Mouse (Mus musculus): ENCODE measurements around the gene Lag3. TPM values are rescaled to one million over a fixed set of nuclear protein-coding genes. Genes with fewer than 3 reads are reported as not detected.

Gene Lag3
- polyA plus RNA-seq, 1 experiment from 2014 or later = 2.3 TPM

- Histone ChIP-seq H3K36me3 (ENCODE audit: control insufficient read depth, insufficient read depth, low read length) (no peaks in the 10 kb centered on the region), H3K4me2 (ENCODE audit: low read depth, low read length, severe bottlenecking) (peak overlapping the region; percentile 97), H3K27me3 (ENCODE audit: control insufficient read depth, insufficient read depth, low read length) (no peaks in the 10 kb centered on the region; the same call in none of the 2 replicates), H3K27ac (ENCODE audit: low read depth, low read length) (no peak overlapping the region; the same call in 1 of the 2 replicates), H3K4me3 (ENCODE audit: low read depth, low read length) (peak overlapping the region; percentile 52), H3K4me1 (replicated peaks; ENCODE audit: control insufficient read depth, insufficient read depth, low read length) (peaks cover 33% of the 10 kb centered on the region), H3K9me3 (ENCODE audit: control insufficient read depth, low read length) (no peaks in the 10 kb centered on the region), H3K9ac (ENCODE audit: low read length) (peak overlapping the region; percentile 80; the same call in 1 of the 2 replicates)
- ATAC-seq (replicated peaks; ENCODE audit: low FRiP score) (no peak; the same call in 1 of the 2 replicates), DNase-seq (ENCODE audit: low spot score) (no peak)
- WGBS = 16% methylated on average over 8 of the region's 8 CpGs
Observed at GRCm38 (mm10) chr6:124862406-124863124, 48.9 kb downstream of the Lag3 start.

- Histone ChIP-seq H3K9me3 (ENCODE audit: control insufficient read depth, low read length) (no peaks in the 10 kb centered on the region), H3K36me3 (ENCODE audit: control insufficient read depth, insufficient read depth, low read length) (no peaks in the 10 kb centered on the region), H3K9ac (ENCODE audit: low read length) (no peak overlapping the region), H3K27me3 (ENCODE audit: control insufficient read depth, insufficient read depth, low read length) (no peaks in the 10 kb centered on the region; the same call in none of the 2 replicates), H3K4me2 (ENCODE audit: low read depth, low read length, severe bottlenecking) (no peak overlapping the region), H3K4me1 (replicated peaks; ENCODE audit: control insufficient read depth, insufficient read depth, low read length) (peaks cover 33% of the 10 kb centered on the region), H3K4me3 (ENCODE audit: low read depth, low read length) (no peak overlapping the region), H3K27ac (ENCODE audit: low read depth, low read length) (no peak overlapping the region)
- no peak for ATAC-seq (replicated peaks; ENCODE audit: low FRiP score)
- WGBS = 37% methylated on average over 3 of the region's 3 CpGs
- no peak for DNase-seq (ENCODE audit: low spot score)
Observed at GRCm38 (mm10) chr6:124861802-124862201, 49.7 kb downstream of the Lag3 start.

GRCm38 (mm10) chr6:124861266-124861665, 50.2 kb downstream of the Lag3 start:
- ATAC-seq (replicated peaks; ENCODE audit: low FRiP score) = no peak
- no peak for DNase-seq (ENCODE audit: low spot score)
- no peaks in the 10 kb centered on the region for H3K36me3 ChIP-seq (ENCODE audit: control insufficient read depth, insufficient read depth, low read length)
- no peaks in the 10 kb centered on the region; the same call in none of the 2 replicates for H3K27me3 ChIP-seq (ENCODE audit: control insufficient read depth, insufficient read depth, low read length)
- H3K9me3 ChIP-seq (ENCODE audit: control insufficient read depth, low read length) = no peaks in the 10 kb centered on the region
- peaks cover 33% of the 10 kb centered on the region for H3K4me1 ChIP-seq (replicated peaks; ENCODE audit: control insufficient read depth, insufficient read depth, low read length)
- no peak overlapping the region for H3K9ac ChIP-seq (ENCODE audit: low read length)
- WGBS = 78% methylated on average over 19 of the region's 19 CpGs
- no peak overlapping the region for H3K4me2 ChIP-seq (ENCODE audit: low read depth, low read length, severe bottlenecking)
- no peak overlapping the region for H3K27ac ChIP-seq (ENCODE audit: low read depth, low read length)
- H3K4me3 ChIP-seq (ENCODE audit: low read depth, low read length) = no peak overlapping the region

GRCm38 (mm10) chr6:124860511-124860910, 51.0 kb downstream of the Lag3 start:
- H3K9ac ChIP-seq (ENCODE audit: low read length) = no peak overlapping the region

GRCm38 (mm10) chr6:124859725-124860124, 51.8 kb downstream of the Lag3 start:
- Histone ChIP-seq H3K27me3 (ENCODE audit: control insufficient read depth, insufficient read depth, low read length) (no peaks in the 10 kb centered on the region; the same call in none of the 2 replicates), H3K27ac (ENCODE audit: low read depth, low read length) (no peak overlapping the region), H3K9me3 (ENCODE audit: control insufficient read depth, low read length) (no peaks in the 10 kb centered on the region), H3K4me1 (replicated peaks; ENCODE audit: control insufficient read depth, insufficient read depth, low read length) (peaks cover 34% of the 10 kb centered on the region), H3K4me2 (ENCODE audit: low read depth, low read length, severe bottlenecking) (no peak overlapping the region), H3K9ac (ENCODE audit: low read length) (no peak overlapping the region; the same call in 1 of the 2 replicates), H3K4me3 (ENCODE audit: low read depth, low read length) (no peak overlapping the region), H3K36me3 (ENCODE audit: control insufficient read depth, insufficient read depth, low read length) (no peaks in the 10 kb centered on the region)
- WGBS = 10% methylated on average over 12 of the region's 12 CpGs
- no peak for ATAC-seq (replicated peaks; ENCODE audit: low FRiP score)
- DNase-seq (ENCODE audit: low spot score) = peak; percentile 92

More at GRCm38 (mm10) chr6:124860511-124860910, 51.0 kb downstream of the Lag3 start:
- WGBS = 79% methylated on average over 9 of the region's 9 CpGs
- ATAC-seq (replicated peaks; ENCODE audit: low FRiP score) = no peak
- H3K27me3 ChIP-seq (ENCODE audit: control insufficient read depth, insufficient read depth, low read length) = no peaks in the 10 kb centered on the region; the same call in none of the 2 replicates
- no peak for DNase-seq (ENCODE audit: low spot score)
- no peak overlapping the region for H3K4me3 ChIP-seq (ENCODE audit: low read depth, low read length)
- no peaks in the 10 kb centered on the region for H3K9me3 ChIP-seq (ENCODE audit: control insufficient read depth, low read length)
- no peak overlapping the region for H3K27ac ChIP-seq (ENCODE audit: low read depth, low read length)
- H3K4me2 ChIP-seq (ENCODE audit: low read depth, low read length, severe bottlenecking) = no peak overlapping the region
- no peaks in the 10 kb centered on the region for H3K36me3 ChIP-seq (ENCODE audit: control insufficient read depth, insufficient read depth, low read length)
- peaks cover 35% of the 10 kb centered on the region for H3K4me1 ChIP-seq (replicated peaks; ENCODE audit: control insufficient read depth, insufficient read depth, low read length)

- Histone ChIP-seq H3K27ac (ENCODE audit: low read depth, low read length) (no peak overlapping the region), H3K9ac (ENCODE audit: low read length) (no peak overlapping the region), H3K4me1 (replicated peaks; ENCODE audit: control insufficient read depth, insufficient read depth, low read length) (peaks cover 28% of the 10 kb centered on the region), H3K9me3 (ENCODE audit: control insufficient read depth, low read length) (no peaks in the 10 kb centered on the region), H3K27me3 (ENCODE audit: control insufficient read depth, insufficient read depth, low read length) (no peaks in the 10 kb centered on the region; the same call in none of the 2 replicates), H3K4me2 (ENCODE audit: low read depth, low read length, severe bottlenecking) (no peak overlapping the region), H3K36me3 (ENCODE audit: control insufficient read depth, insufficient read depth, low read length) (no peaks in the 10 kb centered on the region; the same call in 1 of the 2 replicates), H3K4me3 (ENCODE audit: low read depth, low read length) (no peak overlapping the region)
- no peak for DNase-seq (ENCODE audit: low spot score)
- ATAC-seq (replicated peaks; ENCODE audit: low FRiP score) = no peak
- WGBS = 78% methylated on average over 26 of the region's 28 CpGs
Observed at GRCm38 (mm10) chr6:124858561-124859318, 52.8 kb downstream of the Lag3 start.

- Histone ChIP-seq H3K4me1 (replicated peaks; ENCODE audit: control insufficient read depth, insufficient read depth, low read length) (peaks cover 24% of the 10 kb centered on the region), H3K4me2 (ENCODE audit: low read depth, low read length, severe bottlenecking) (peak overlapping the region; percentile 90), H3K9ac (ENCODE audit: low read length) (peak overlapping the region; percentile 98), H3K4me3 (ENCODE audit: low read depth, low read length) (peak overlapping the region; percentile 81), H3K27me3 (ENCODE audit: control insufficient read depth, insufficient read depth, low read length) (no peaks in the 10 kb centered on the region; the same call in none of the 2 replicates), H3K27ac (ENCODE audit: low read depth, low read length) (no peak overlapping the region), H3K9me3 (ENCODE audit: control insufficient read depth, low read length) (no peaks in the 10 kb centered on the region), H3K36me3 (ENCODE audit: control insufficient read depth, insufficient read depth, low read length) (no peaks in the 10 kb centered on the region; the same call in 1 of the 2 replicates)
- DNase-seq (ENCODE audit: low spot score) = no peak
- WGBS = 24% methylated on average over 26 of the region's 26 CpGs
- ATAC-seq (replicated peaks; ENCODE audit: low FRiP score) = no peak
Observed at GRCm38 (mm10) chr6:124857840-124858530, 53.5 kb downstream of the Lag3 start.
